Mouse (Mus musculus) right cerebral cortex, adult 18-20 months (tissue): ENCODE measurements at regions not wholly inside any gene's neighbourhood (a gene's known extent, or its start where the extent isn't known, plus 50 kb on each side); places are given as distances from the start of the nearest gene placed in this dataset.

Source experiments
- DNase-seq: peaks from one replicate; pipeline ENCODE4 v3.0.0; 2022; ENCODE audit warnings: mixed read lengths

DNA sequence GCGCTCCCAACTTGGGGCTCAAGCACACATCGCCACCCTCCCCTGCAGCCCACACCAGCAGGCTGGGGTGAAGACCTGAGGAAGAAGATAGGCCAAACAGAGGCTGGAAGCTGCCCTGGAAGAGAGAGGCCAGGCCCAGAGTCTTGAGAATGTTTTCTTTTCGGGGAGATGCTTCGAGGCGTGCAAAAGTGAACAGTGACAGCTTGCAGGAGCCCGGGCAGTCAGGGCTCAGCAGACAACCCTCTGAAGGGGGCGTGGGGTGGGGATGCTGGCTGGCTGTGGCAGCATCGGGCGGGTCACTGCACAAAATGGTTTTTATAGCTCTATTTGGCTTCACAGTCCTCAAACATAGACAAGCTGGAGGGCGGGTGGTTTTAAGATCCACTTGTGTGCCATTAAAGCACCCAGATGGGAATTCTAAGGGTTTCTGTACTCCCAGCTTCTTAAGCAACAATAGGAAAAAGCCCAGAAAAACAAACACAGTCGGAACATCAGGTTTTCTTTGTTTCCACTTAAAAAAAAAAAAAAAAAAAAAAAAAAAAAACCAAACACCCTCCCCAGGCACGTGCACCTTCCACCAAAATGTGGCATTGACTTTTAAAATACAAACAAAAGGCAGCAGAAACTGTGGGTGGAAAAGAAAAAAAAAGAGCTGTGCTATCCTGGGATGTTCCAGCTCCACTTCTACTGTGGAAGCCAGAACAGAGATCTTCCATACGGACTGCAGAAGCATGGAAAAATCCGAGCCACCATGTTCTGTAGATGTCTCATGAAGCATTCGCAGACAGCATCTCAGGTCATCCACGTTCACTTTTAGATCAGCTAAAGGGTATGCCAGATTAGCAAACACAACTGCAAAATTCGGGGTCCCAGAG, 123.5 kb downstream of the Ly86 start:
- no peak for DNase-seq

DNA sequence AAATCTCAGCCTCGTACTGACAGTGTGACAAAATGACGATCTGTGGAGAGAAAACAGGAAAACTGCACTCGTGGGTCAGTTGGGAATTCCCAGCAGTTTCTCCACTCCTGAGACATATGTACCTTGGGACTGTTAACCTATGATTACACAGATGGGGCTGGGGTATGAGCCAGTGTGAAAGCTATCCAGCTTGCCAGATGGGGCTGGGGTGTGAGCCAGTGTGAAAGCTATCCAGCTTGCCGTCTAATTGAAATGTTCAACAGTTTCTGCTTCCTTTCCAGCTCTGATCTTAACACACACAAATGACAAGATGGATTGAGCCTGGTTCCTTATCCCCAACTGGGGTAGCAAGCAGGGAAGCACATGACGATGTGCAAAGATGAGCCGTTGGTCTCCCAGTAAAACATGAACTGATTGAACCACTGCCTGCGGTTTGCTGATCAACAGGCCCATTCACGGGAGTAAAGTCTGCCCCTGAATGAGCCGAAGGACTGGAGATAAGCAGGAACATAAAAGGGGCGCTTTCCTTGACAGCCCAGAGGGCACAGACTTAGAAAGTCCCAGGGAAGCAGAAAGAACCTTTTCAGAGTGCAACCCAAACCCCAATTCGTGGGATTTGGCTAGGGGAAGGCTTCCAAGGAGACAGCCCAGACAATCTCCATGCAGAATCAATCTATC, 125.4 kb downstream of the Ly86 start:
- no peak for DNase-seq

DNA sequence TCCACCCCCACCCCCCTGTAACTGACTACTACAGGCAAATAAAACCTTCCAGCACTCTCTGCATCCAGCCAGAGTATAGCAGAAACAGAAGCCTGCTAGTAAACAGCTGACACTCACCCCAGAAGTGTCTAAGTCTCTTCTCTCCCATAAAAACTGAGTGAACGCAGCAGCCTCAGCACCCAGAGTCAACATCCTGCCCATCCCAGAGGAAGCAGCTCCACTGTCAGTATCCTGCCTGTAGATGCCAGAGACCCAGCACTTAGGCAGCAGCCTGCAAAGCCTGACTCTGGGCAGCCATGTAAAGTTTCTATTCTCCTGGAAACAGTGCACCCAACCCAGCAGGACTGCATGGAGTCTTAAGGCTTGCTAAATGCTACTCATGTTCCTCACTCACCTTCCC, 128.4 kb downstream of the Ly86 start:
- no peak for DNase-seq

DNA sequence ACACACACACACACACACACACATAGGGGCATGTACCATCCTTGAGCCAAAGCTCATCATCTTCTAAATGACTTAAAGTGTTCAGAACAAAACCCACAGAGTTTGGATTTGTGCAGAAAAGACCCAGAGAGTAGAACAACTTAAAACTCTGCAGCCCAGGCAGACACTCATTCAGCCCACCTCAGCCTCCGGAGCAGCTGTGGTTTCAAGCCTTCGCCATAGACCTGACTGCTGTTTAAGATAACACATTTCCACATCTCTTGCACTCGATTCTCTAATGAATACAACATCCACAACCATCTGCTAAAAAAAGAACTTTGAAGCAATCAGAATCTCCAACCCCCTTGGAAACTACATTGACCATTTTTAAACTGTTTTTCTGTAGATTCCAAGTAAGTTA, 130.8 kb downstream of the Ly86 start:
- DNase-seq, result no peak

DNA sequence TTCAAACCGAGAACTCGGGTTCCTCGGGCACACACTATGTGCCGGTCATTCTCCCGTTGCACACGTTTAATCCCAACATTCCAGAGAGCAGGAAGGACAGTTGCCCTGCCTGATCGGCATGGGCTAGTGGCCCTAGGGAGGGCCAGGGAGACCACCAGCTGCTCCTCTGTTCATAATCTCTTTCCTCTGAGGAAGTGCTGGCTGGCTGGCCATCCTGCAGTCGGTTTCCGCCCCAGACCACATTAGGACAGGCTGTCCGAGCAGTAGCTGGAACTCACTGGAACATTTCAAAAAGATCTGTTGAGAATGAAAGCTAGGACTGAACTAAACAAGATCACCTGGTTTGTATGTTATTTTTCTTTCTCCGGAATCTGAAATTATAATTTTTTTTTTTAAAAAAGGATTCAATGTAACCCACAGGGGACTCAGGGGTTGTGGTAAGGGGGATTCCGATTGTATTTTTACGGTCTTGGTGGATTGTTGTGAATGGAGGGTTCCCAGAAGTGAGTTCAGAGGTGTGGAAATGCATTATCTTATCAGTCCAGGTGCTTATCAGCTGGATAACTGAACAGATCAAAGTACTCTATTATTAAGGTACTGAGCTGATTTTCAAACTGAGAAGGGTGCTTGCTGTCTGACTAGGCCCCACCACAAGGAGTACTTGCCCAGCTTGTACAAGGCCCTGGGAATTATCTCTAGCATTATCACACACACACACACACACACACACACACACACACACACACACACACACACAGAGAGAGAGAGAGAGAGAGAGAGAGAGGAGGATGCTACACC, 131.4 kb downstream of the Ly86 start:
- no peak for DNase-seq

DNA sequence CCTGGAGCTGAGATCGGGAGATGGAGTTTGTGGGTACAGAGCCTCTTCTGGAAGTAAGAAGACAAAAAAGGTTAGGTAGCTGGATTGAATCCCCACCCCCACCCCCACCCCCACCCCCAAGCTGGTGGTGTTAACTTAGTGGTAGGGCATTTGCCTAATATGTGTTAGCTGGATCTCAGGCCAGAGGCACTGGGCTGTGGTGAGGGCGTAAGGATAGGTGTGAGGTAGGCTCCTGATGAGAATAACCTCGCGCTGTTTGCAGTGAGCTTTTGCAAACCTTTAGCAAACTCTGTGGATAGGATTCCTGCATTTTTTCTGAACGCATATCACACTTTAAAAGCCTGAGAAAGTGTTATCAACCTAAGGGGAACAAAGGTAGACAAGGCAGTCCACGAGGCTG, 132.3 kb downstream of the Ly86 start:
- DNase-seq, result no peak

DNA sequence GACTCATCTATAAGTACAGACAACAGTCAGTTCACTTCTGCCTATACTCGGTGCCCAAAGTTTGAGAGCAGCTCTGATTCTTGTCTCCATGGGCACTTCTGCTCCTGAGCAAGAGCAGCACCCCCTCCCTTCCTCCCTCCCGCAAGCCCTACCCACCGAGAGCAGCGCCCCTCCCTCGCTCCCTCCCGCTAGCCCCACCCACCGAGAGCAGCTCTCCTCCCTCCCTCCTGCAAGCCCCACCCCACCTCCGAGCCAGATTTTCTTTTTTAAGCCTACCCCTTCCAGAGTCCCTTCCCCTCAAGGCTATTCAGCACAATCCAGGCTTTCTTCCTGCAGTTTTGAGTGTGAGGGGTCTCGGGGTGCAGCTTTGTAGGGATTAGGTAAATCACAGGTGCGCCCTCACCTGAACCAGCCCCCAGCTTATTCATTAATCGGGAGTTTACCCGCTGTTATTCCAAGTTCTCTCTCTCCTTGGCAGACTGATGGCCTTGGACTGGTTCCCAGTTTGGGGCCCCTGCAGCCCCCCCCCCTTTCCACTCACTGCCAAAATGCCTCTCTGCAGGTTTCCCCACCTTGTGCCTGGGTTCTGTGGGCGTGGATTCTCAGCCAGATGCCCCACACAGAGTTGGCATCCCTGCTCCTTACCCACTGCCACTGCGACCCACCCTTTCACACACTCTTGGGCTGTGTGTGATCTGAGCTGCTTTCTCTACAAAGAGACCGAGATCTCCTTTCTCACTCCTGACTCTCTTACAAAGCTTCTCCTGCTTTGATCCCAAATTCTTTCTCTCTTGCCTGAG, 132.9 kb downstream of the Ly86 start:
- DNase-seq, result no peak

DNA sequence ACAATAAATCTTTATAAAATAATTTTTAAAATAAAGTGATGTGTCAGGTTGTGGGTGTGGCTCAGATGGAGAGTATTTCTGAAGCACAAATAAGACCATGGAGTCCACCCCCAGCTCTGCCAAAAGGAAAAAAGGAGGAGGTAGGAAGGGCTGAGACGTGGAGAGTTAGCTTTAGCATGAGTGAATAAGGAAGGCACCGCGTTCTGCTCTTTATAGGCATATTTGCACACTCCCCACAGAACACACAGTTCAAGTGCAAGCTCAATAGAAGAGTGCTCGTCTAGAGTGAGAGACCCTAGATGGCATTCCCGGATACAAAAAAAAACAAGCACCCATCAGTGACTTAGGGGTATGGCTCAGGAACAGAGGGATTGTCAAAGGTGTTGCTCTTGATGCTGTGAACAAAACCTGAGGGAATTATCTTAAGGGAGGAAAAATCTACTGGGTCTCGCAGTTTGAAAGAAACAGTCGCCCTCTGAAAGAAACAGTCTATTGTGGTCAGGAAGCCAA, 134.2 kb downstream of the Ly86 start:
- no peak for DNase-seq

DNA sequence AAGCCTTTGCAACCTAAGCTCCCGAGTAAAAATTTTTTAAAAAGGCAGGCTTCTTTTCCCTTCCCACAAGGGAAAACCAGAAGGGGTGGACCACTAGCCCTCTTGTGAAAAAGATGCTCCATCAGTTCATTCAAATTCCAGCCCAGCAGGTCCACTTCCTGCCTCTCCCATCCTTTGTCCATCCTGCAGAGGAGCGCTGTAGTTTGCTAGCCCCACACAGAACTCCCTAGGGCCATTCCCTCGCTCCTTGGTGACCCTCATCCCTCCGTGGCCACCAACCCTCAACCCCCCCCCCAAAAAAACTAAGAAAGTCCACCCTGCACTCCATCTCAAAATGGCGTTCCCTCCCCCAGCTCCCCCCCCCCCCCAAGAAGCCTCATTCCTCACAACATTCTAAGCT, 136.5 kb downstream of the Ly86 start:
- no peak for DNase-seq

DNA sequence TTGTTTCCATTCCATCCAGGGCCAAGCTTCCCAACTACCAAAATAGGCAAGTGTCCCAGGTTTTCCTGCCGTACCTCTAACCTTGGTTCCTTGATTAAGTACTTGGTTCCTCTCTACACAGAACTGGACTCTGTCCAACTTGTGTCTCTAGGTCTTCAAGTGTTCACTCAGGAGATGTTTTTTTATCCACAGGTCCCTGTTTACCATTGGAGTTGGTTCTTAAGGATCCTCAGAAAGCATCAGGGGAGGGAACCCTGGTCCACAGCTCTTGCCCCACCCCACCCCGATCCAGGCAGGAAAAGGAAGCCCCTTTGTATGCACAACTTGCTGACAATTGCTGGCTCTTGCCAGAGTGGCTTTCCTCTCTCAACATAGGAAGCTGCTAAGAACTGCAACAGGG, 137.0 kb downstream of the Ly86 start:
- no peak for DNase-seq

DNA sequence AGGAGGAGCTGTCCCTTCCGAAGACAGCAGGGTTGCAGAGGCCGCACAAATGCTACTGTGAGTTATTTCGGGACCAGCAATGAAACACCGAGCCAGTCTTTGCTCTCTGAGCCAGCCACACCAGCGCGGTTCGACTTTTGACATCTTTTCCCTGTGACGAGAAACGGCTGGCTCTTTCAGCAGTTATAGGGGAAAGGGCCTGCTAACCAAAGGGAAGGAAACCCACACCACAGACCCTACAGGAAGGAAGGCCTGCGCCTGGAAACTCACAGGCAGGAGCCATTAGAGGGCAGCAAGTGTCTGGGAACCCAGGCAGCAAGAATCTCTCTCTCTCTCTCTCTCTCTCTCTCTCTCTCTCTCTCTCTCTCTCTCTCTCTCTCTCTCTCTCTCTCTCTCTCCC, 137.6 kb downstream of the Ly86 start:
- DNase-seq, result no peak

DNA sequence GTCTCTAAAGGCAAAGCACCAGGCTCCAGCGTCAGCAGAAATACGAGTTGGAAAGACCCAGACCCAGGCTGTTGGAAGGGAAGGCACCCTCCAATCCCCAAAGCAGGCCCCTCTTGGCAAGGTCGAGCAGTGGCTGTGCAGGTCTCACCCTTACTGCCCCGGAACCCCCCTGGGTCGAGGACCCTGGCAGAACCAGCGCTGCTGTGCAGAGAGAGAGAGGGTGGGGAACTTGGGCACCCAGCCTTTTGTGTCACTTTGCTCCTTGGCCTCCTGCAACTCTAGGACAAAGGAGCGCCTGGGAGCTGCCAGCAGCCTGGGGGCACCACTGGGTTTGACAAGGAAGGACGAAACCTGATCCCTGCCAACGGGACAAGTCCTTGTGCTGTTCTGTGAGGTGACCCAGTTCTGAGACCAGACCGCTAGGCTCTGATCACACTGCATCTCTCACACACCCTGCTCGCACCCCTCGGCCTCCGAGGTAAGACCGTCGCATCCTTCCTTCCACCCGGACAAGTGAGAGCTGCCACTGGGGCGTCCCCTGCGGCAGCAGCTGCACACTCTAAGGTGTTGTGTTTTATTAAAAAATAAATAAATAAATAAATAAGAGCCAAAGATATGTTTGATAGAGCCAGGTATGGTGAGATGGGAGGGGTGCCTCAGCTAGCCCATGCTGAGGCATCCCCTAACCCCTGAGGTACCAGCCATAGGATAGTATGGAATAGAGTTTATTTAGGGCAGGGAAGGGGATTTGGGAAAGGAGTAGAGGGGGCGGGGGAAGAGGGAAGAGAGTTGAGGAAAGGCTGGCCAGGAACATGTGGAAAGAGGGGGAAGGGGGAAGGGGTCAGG, 138.2 kb downstream of the Ly86 start:
- no peak for DNase-seq

DNA sequence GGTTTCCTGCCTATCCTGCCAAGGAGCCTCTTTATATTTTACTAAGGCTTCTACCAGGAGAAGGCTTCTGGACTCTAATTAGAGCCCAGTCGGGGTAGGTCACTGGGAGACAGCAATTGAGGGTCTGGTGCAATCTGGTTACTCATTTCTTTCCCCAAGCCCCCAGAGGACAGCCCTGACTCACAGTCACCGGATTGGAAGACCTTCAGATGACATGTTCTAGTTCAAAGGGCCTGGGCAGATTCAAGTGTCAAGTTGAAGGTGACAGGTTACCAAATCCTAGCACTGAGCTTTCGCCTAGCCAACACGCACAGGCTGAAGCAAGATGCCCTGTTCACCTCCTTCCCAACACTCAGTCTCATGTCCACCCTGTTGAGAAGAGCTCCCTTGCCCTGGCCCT, 139.6 kb downstream of the Ly86 start:
- no peak for DNase-seq

DNA sequence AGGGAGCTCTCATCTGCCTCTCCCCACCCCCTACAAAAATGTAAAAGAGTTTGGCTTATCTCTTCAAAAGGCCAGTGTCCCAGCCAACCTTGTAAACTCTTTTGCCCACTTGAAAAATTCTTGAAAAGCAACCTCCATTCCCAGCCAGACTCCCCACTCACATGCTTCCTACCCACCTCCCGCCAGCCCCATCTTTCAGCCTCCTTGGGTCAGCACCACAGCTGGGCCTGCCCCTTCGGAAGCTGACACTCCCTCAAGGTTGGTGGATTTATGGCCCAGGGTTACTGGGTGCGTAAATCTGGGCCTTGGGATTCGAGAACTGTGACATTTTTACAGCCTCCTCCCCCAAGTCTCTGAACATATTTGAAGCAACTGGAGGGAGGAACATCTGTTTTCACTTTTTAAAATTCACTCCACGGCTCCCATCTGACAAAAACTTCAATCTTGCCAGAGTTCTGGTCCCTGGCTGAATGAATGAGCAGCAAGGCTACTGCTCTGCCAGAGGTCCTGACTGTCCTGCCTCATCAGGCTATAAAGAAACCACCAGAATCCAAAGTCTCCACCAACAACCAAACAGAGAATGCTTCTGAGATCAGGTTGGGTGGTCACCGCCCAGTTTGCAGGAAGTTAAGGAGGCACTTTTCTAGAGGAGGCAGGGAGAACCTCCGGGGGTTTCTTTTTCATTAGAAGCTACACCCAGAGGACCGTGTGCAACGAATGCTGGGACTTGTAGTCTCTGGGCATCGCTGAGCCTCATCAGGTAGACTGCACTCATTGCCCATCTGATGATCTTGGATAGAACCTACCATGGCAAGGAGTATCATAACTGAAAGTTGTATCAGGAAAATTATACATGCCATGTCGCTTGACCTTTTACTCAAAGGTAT, 147.3 kb downstream of the Ly86 start:
- no peak for DNase-seq

DNA sequence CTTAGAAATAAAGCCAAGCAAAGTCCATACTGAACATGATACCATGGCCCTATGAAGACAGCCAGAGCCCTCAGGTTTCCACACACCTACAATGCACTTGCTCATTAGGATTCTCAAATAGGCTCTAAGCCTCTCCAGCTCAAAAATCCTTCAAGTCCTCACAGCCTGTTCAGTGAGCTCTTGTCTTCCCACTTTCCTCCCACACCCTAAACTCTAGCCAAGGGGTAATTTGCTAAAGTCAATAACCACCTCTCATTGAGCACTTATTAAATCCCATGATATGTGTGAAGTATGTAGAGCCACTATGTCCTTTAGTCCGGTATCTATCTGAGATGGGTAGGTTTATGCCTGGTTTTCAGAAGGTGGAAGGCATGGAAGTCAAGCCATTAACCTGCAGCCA, 148.3 kb downstream of the Ly86 start:
- no peak for DNase-seq

DNA sequence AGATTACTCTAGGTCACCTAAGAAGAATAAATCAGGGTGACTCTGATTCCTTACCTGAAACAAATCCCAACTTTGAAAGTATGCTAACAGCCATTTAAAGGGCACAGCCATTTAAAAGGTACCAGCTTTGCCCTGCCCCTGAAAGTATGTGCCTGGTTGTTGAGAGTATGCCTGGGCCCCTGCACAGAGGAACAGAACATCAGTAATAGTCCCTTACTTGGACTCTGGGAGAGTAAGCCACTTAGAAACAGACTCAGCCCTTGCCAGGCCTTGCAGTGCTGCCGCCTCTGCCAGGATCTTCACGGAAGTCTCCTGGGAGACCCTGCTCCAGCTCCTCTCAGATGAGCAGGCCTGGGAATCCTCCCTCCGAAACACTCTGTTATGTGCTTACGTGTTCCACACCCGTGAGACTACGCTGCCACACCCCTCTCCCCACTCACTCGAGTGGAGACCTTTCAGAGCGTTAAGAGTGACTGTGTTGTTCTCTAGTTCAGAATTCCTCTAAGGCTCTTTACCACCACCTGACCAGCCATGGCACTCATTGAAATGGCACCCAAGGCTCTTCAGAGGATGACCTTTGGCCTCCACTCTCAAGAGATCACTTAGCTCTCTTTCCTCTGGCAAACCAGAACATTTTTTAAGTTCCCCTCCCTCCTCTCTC, 150.4 kb downstream of the Ly86 start:
- DNase-seq, result no peak

DNA sequence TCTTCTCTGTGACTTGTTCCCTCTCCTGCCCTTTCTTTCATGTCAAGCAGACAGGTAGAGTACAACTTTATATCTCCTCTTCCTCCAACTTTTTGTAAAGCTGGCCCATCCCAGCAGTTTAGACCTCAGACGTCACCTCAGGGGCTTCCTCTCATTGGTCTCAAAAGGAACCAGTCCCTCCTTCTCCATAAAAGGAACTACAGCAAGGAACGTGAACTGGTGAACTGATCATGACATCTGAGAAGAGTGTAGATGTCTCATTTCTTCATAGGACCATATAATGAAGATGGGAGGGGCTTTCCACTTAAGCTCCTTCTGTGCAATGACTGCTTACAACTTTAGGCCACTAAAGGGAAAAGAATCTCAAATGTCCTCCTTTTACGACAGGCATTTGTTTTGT, 153.0 kb downstream of the Ly86 start:
- no peak for DNase-seq

DNA sequence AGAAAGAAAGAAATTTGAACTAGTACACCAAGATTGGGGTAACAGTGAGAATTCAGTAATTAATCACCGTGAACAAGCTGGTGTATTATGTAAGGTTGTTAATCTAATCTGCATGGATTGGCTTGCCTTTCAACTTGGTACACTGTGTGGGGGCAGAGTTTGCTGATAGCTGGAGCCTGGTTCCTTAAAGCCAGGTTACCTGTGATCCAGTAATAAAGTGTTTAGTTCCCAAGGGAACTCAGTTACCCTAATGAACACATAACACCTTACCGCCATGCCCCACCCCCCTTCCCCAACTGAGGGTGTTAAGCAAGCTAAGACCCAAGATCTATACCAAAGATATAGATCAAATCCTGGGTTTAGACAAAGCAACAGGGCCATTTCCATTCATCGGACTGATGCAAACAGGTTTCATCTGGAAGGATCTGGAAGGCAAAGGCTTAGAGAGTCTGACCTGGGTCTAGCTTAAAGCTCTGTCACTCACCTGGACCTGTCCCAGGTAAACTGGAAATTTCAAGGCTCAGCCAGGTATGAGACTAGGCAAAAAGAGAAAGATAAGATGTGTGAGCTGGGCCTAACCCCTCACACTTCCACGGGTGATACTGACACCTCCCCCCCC, 155.8 kb downstream of the Ly86 start:
- DNase-seq, result no peak

DNA sequence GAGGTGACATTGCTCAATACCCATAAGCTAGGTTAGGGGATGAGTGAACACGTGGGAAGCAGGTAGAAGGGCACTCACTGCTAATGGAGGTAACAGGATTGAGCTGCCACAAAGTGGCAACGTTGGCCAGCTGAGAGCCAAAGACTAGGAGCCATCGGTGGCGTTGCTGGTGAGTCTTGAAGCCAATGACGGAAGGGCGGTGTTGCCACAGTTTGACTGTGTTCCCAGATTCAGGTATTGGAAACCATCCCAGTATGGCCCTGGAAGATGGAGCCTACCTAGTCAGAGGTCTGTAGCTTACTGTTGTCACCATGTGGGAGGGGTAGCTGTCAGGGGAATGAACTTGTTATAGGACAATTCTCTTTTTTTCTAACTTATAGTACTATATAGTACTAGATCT, 158.4 kb downstream of the Ly86 start:
- DNase-seq, result no peak

DNA sequence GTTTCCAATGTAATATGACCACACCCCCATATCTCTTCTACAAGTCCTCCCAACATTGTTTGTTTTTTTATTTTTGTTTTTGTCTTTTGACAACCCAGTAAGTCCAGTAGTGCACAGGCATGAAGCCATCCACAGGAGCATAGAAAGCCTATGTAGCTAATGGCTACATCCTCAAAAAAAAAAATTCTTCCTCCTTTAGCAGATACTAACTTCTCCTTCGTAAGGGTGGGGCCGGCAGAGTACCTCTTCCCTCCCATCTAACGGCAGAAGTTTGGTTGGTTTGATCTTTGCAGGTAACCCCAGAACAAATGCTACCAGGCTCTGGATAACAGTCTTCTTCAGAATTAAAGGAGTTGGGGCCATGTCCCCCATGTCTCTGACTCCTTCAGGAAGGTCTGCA, 158.9 kb downstream of the Ly86 start:
- DNase-seq, result no peak
